Mouse (Mus musculus) cerebellum, adult 11-12 months (tissue): Measurements from ENCODE around the gene Ybey.

ENCODE experiments used
- DNase-seq: peaks from one replicate; pipeline ENCODE4 v3.0.0; 2022

Gene Ybey

GRCm38 (mm10) chr10:76468203-76469162 is at the start of gene Ybey, which contains the start of gene Mcm3ap:
Gene Ybey, minus strand, starts transcription at chr10:76469114.
Gene Mcm3ap, plus strand, starts transcription at chr10:76468927.
- DNase-seq: peak; percentile 86

GRCm38 (mm10) chr10:76512965-76513583 is 44.2 kb upstream of the Ybey start:
- DNase-seq: peak; percentile 23

- DNase-seq: no peak
These were observed 37.0 kb upstream of the Ybey start for GRCm38 (mm10) chr10:76505865-76506264.

GRCm38 (mm10) chr10:76504271-76504943 is 35.5 kb upstream of the Ybey start:
- no peak for DNase-seq

GRCm38 (mm10) chr10:76497522-76497921 is 28.6 kb upstream of the Ybey start:
- no peak for DNase-seq

GRCm38 (mm10) chr10:76496366-76496765 is 27.5 kb upstream of the Ybey start:
- no peak for DNase-seq

- DNase-seq: no peak
These were observed 26.6 kb upstream of the Ybey start for GRCm38 (mm10) chr10:76495501-76495900.

GRCm38 (mm10) chr10:76493527-76493926 is 24.6 kb upstream of the Ybey start:
- no peak for DNase-seq

GRCm38 (mm10) chr10:76489205-76489604 is 20.3 kb upstream of the Ybey start:
- no peak for DNase-seq

GRCm38 (mm10) chr10:76488265-76488664 is 19.4 kb upstream of the Ybey start:
- no peak for DNase-seq

GRCm38 (mm10) chr10:76486302-76486701 is 17.4 kb upstream of the Ybey start:
- DNase-seq: no peak

- no peak for DNase-seq
These were observed 12.6 kb upstream of the Ybey start for GRCm38 (mm10) chr10:76481480-76481879.

- no peak for DNase-seq
These were observed 11.9 kb upstream of the Ybey start for GRCm38 (mm10) chr10:76480851-76481250.

GRCm38 (mm10) chr10:76473759-76474158 is 4.8 kb upstream of the Ybey start:
- DNase-seq: no peak

GRCm38 (mm10) chr10:76462721-76463120 is 6.2 kb downstream of the Ybey start:
- DNase-seq: no peak

GRCm38 (mm10) chr10:76462312-76462711 is 6.6 kb downstream of the Ybey start:
- no peak for DNase-seq

GRCm38 (mm10) chr10:76461255-76461654 is 7.7 kb downstream of the Ybey start:
- no peak for DNase-seq

GRCm38 (mm10) chr10:76455289-76455688 is 13.6 kb downstream of the Ybey start:
- no peak for DNase-seq

- no peak for DNase-seq
These were observed 20.1 kb downstream of the Ybey start, which contains the start of gene 2610028H24Rik for GRCm38 (mm10) chr10:76448851-76449250. Gene 2610028H24Rik, plus strand, starts transcription at chr10:76449081.

- DNase-seq: no peak
These were observed 21.3 kb downstream of the Ybey start for GRCm38 (mm10) chr10:76447406-76448229.

- no peak for DNase-seq
These were observed 22.8 kb downstream of the Ybey start for GRCm38 (mm10) chr10:76445996-76446681.
